Mouse (Mus musculus): ENCODE measurements at regions not wholly inside any gene's neighbourhood (a gene's known extent, or its start where the extent isn't known, plus 50 kb on each side); places are given as distances from the start of the nearest gene placed in this dataset.

DNA sequence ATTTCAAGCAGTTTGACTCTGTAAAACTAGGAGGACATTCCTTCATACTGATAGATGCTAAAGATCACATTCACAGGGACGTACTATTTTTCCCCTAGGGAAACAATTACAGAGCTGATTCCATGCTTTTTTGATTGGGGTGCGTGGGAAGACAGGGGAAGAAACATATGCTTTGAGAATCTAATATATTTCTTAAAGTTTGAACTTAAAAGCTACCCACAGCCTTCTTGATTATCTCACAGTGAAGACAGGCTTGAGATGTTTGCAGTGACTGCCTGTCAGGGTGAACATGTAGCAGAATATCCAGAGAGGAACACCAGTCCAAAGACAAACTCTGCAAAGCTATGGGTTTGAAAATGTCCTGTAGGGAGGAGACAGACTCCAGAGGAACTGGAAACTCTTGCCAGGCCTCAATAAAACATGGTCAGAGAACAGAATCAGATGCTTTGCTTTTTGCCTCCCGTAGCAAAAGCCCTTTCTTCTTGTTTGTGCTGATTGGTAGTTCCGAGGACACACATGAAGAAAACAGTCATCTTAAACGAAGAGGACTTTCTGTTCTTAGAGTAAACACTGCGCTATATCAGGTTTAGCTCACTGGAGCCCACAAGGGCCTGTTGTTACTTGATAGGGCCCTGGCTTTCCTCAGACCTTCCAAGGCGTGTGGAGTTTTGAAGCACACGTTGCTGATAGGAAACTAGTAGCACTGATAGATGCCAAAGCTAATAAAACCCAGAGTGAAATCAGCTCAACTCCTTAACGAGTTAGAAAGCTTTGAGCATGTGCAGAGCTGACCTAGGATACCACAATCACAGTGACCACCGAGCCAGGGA is 630.8 kb downstream of the Lmo4 start:
- TF ChIP-seq CTCF (IDR thresholded peaks at IDR 0.05; ENCODE audit: extremely low read depth, insufficient read length, insufficient replicate concordance, low read depth, low read length) = no peak
- no peak for TF ChIP-seq POLR2A (IDR thresholded peaks at IDR 0.05; ENCODE audit: low read depth, low read length)

All from small intestine, adult 2 months (tissue).